Mouse (Mus musculus): ENCODE measurements around the gene Tuba1c.

GRCm38 (mm10) chr15:99042334-99042733, 12.6 kb downstream of the Tuba1c start:
- TF ChIP-seq CTCF (IDR thresholded peaks at IDR 0.05; ENCODE audit: borderline replicate concordance, control insufficient read depth, extremely low read depth, insufficient read depth, low read length, poor library complexity) (no peak), POLR2A (IDR thresholded peaks at IDR 0.05; ENCODE audit: control insufficient read depth, extremely low read depth, insufficient read depth, low read length, poor library complexity) (no peak)

Measured in thymus, adult 2 months (tissue).